Mouse (Mus musculus): ENCODE measurements at regions not wholly inside any gene's neighbourhood (a gene's known extent, or its start where the extent isn't known, plus 50 kb on each side); places are given as distances from the start of the nearest gene placed in this dataset.

DNA sequence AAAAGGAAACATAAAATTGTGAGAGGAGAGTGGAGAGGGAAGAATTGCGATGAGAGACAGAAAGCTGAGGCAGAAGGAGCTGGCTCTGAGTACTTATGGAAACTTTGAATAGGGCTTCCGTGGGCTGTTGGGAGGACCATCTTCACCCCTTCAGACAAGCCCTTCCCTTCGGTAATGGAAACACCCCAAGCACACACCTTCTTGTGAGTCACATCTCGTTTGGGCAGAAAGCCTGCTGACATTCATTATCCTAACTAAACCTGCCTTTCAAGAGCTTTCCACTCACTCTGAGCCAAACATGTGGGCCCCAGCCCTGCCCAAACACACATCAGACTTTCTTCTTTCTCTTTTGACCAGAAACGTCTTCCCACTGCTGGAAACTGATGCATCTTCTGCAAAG, 232.3 kb upstream of the Nfe2l3 start:
- no peaks in the 10 kb centered on the region for H3K36me3 ChIP-seq
- no peak for ATAC-seq
- no peak overlapping the region for H3K27ac ChIP-seq
- H3K27me3 ChIP-seq (replicated peaks) = peaks cover 46% of the 10 kb centered on the region
- H3K9ac ChIP-seq = no peak overlapping the region
- no peaks in the 10 kb centered on the region for H3K4me1 ChIP-seq
- H3K4me3 ChIP-seq = no peak overlapping the region
- WGBS (ENCODE audit: insufficient replicate concordance) = 53% methylated on average over 5 of the region's 5 CpGs
- H3K4me2 ChIP-seq = no peak overlapping the region
- H3K9me3 ChIP-seq (replicated peaks) = no peaks in the 10 kb centered on the region

- no peak overlapping the region for H3K9ac ChIP-seq
- WGBS (ENCODE audit: insufficient replicate concordance) = 80% methylated on average over 14 of the region's 14 CpGs
- peaks cover 46% of the 10 kb centered on the region for H3K27me3 ChIP-seq (replicated peaks)
- H3K4me1 ChIP-seq = no peaks in the 10 kb centered on the region
- H3K27ac ChIP-seq = no peak overlapping the region
- no peak for ATAC-seq
- no peaks in the 10 kb centered on the region for H3K9me3 ChIP-seq (replicated peaks)
- no peak overlapping the region for H3K4me2 ChIP-seq
- no peaks in the 10 kb centered on the region for H3K36me3 ChIP-seq
- no peak overlapping the region for H3K4me3 ChIP-seq
These were observed 231.6 kb upstream of the Nfe2l3 start for GRCm38 (mm10) chr6:51200837-51201236.

DNA sequence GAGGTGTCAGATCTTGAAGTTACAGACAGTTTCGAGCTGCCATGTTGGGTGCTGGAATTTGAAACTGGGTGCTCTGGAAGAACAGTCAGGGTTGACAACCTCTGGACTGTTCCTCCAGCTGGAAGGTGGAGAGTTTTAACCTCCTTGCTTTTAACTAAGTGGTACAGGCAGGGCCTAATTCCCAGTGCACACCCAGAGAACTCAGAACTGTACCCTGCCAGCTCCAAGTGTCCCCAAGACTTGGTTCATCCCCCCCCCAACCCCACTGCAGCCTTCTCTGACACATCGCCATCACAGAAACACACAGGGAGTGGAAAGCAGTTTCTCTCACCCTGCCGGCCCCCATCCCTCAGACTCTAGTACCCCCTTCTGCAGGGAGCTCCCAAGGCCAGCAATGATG, 228.2 kb upstream of the Nfe2l3 start:
- H3K9ac ChIP-seq = no peak overlapping the region
- no peak overlapping the region for H3K4me3 ChIP-seq
- no peaks in the 10 kb centered on the region for H3K36me3 ChIP-seq
- peaks cover 9% of the 10 kb centered on the region for H3K4me1 ChIP-seq
- no peak for ATAC-seq
- H3K9me3 ChIP-seq (replicated peaks) = no peaks in the 10 kb centered on the region
- no peak overlapping the region for H3K4me2 ChIP-seq
- no peak overlapping the region for H3K27ac ChIP-seq
- 55% methylated on average over 3 of the region's 3 CpGs for WGBS (ENCODE audit: insufficient replicate concordance)
- peaks cover 58% of the 10 kb centered on the region for H3K27me3 ChIP-seq (replicated peaks)

GRCm38 (mm10) chr6:51205411-51205810, 227.1 kb upstream of the Nfe2l3 start:
- Histone ChIP-seq H3K27ac (no peak overlapping the region), H3K27me3 (replicated peaks) (peaks cover 49% of the 10 kb centered on the region), H3K9ac (no peak overlapping the region), H3K4me2 (no peak overlapping the region), H3K4me3 (no peak overlapping the region), H3K9me3 (replicated peaks) (no peaks in the 10 kb centered on the region), H3K36me3 (no peaks in the 10 kb centered on the region), H3K4me1 (peaks cover 9% of the 10 kb centered on the region)
- ATAC-seq = no peak
- 78% methylated on average over 11 of the region's 11 CpGs for WGBS (ENCODE audit: insufficient replicate concordance)

DNA sequence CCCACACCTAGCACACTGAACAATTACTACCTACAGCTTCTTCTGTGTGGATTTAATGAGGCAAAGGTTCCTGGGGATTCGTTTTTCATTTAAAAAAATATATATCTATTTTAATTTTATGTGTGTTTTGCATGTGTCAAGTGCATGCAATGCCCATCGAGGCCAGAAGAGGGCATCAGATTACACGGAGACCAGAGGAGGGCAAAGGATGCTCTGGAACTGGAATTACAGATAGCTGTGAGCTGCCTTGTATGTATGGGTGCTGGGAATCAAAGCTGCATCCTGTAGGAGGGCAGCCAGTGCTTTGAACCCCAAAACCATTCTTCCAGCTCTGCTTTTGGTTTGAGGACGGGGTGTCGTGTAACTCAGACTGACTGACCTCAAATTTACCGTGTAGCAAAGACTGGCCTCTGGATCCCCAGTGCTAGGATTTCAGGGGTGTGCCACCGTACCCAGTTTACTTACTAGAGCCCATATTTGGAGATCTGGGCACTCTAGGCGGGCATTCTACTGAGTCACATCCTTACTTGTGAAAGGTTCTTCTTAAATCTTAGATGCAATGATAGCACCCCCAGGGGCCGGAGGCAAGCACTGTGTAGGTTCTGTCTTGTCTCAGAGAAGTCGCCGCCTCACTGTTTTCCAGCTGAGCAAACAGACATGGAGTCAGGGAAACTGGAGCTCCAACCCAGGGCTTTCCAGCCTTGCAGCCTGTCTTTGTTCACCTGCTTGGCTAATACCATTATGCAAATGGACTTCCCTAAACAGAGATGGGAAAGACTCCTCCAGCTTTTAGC, 225.6 kb upstream of the Nfe2l3 start:
- Histone ChIP-seq H3K36me3 (no peaks in the 10 kb centered on the region), H3K9me3 (replicated peaks) (no peaks in the 10 kb centered on the region), H3K9ac (no peak overlapping the region), H3K4me1 (peaks cover 9% of the 10 kb centered on the region), H3K4me2 (no peak overlapping the region), H3K27ac (no peak overlapping the region), H3K27me3 (replicated peaks) (peaks cover 43% of the 10 kb centered on the region), H3K4me3 (no peak overlapping the region)
- ATAC-seq = no peak
- 10% methylated on average over 11 of the region's 11 CpGs for WGBS (ENCODE audit: insufficient replicate concordance)

- ATAC-seq = no peak
- Histone ChIP-seq H3K4me2 (peak overlapping the region; percentile 44), H3K4me3 (peak overlapping the region; percentile 7; the same call in 1 of the 2 replicates)
These were observed 224.7 kb upstream of the Nfe2l3 start for GRCm38 (mm10) chr6:51207587-51208361.

DNA sequence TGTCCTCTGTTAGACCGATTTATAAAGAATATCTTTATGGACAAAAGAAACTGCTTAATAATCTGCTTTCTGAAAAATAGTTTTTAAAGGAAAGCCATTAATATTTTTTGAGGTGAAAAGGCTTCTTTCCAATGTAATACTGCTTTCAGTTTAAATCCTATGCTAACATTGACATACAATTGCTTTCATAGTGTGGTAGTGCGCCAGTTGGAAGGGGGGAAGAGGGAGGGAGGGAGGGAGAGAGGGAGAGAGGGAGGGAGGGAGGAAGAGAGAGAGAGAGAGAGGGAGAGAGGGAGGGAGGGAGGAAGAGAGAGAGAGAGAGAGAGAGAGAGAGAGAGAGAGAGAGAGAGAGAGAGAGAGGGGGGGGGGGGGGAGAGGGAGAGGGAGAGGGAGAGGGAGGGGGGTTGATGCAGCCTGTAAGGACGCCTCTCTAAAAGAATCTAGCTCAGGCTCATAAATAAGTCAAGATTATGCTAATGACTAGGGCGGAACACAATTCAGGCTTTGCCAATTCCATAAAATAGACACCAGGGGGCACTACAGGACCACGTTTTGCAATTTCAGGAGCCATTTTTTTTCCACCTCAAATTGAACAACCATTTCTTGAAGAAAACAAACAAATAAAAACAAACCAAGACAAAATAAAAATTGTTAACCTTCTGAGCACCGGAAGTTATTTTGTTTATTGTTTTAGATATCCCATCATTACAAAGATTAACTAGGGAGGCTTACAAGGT, 223.6 kb upstream of the Nfe2l3 start:
- Histone ChIP-seq H3K36me3 (no peaks in the 10 kb centered on the region), H3K27me3 (replicated peaks) (peaks cover 36% of the 10 kb centered on the region), H3K4me3 (no peak overlapping the region), H3K9me3 (replicated peaks) (no peaks in the 10 kb centered on the region), H3K27ac (no peak overlapping the region), H3K4me2 (no peak overlapping the region), H3K4me1 (peaks cover 9% of the 10 kb centered on the region), H3K9ac (no peak overlapping the region)
- WGBS (ENCODE audit: insufficient replicate concordance) = 3% methylated on average over 6 of the region's 6 CpGs
- ATAC-seq = no peak

More at GRCm38 (mm10) chr6:51207587-51208361, 224.7 kb upstream of the Nfe2l3 start:
- no peaks in the 10 kb centered on the region for H3K9me3 ChIP-seq (replicated peaks)
- peaks cover 9% of the 10 kb centered on the region for H3K4me1 ChIP-seq
- H3K36me3 ChIP-seq = no peaks in the 10 kb centered on the region
- H3K9ac ChIP-seq = no peak overlapping the region
- H3K27ac ChIP-seq = no peak overlapping the region
- peaks cover 36% of the 10 kb centered on the region for H3K27me3 ChIP-seq (replicated peaks)
- WGBS (ENCODE audit: insufficient replicate concordance) = 2% methylated on average over 21 of the region's 21 CpGs

DNA sequence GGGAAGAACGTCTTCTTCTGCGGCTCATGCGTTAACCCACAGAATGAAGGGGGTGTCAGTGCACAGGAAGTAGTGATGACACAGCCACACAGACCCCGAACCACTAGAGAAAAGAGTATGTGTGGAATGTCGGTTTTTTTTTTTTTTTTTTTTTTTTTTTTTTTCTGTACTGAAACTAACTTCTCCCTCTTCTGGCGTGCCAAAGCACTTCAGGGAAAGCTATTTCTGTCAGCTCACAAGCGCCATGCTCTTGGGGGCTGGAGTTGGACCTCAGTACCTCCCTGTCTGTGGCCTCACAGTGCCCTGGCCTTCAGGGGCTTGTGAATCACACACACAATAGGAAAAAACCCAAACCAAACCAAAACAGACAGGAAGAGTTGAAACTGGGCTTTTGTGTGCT, 221.1 kb upstream of the Nfe2l3 start:
- Histone ChIP-seq H3K27me3 (replicated peaks) (peaks cover 17% of the 10 kb centered on the region), H3K36me3 (no peaks in the 10 kb centered on the region), H3K9ac (no peak overlapping the region), H3K4me1 (peaks cover 9% of the 10 kb centered on the region), H3K4me2 (no peak overlapping the region), H3K9me3 (replicated peaks) (no peaks in the 10 kb centered on the region), H3K27ac (no peak overlapping the region), H3K4me3 (no peak overlapping the region)
- no peak for ATAC-seq
- WGBS (ENCODE audit: insufficient replicate concordance) = 20% methylated on average over 7 of the region's 7 CpGs

- Histone ChIP-seq H3K27ac (no peak overlapping the region), H3K9me3 (replicated peaks) (no peaks in the 10 kb centered on the region), H3K9ac (no peak overlapping the region), H3K27me3 (replicated peaks) (peaks cover 11% of the 10 kb centered on the region), H3K36me3 (no peaks in the 10 kb centered on the region), H3K4me3 (no peak overlapping the region), H3K4me1 (peaks cover 9% of the 10 kb centered on the region), H3K4me2 (no peak overlapping the region)
- 81% methylated on average over 8 of the region's 8 CpGs for WGBS (ENCODE audit: insufficient replicate concordance)
- no peak for ATAC-seq
These were observed 220.3 kb upstream of the Nfe2l3 start for GRCm38 (mm10) chr6:51212216-51212615.

- Histone ChIP-seq H3K4me3 (no peak overlapping the region), H3K4me2 (no peak overlapping the region), H3K27me3 (replicated peaks) (no peaks in the 10 kb centered on the region), H3K9ac (no peak overlapping the region), H3K36me3 (no peaks in the 10 kb centered on the region), H3K27ac (no peak overlapping the region), H3K9me3 (replicated peaks) (no peaks in the 10 kb centered on the region), H3K4me1 (no peaks in the 10 kb centered on the region)
- no peak for ATAC-seq
- WGBS (ENCODE audit: insufficient replicate concordance) = 63% methylated on average over 10 of the region's 10 CpGs
These were observed 217.1 kb upstream of the Nfe2l3 start for GRCm38 (mm10) chr6:51215371-51215770.

DNA sequence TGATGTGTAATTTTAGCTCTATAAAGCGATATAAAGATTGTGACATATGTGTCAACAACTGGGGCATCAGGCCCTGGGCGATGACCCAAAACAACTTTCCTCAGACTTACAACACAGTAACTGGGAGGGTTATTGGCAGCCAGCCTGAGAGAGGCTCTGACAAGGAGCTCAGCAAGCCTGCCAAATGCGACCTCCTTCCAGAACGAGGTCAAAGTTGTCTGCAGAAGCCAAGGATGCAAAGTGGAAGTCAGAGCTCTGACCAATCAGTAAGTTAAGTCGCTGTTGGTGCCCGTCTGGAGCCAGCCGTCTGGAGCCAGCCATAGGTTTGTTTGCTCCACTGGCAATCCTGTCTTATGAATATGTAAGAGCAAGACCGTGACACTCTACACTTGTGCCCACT, 216.0 kb upstream of the Nfe2l3 start:
- Histone ChIP-seq H3K4me3 (no peak overlapping the region), H3K27ac (no peak overlapping the region), H3K4me1 (no peaks in the 10 kb centered on the region), H3K9me3 (replicated peaks) (no peaks in the 10 kb centered on the region), H3K36me3 (no peaks in the 10 kb centered on the region), H3K27me3 (replicated peaks) (no peaks in the 10 kb centered on the region), H3K4me2 (no peak overlapping the region), H3K9ac (no peak overlapping the region)
- ATAC-seq = no peak
- 57% methylated on average over 8 of the region's 8 CpGs for WGBS (ENCODE audit: insufficient replicate concordance)

DNA sequence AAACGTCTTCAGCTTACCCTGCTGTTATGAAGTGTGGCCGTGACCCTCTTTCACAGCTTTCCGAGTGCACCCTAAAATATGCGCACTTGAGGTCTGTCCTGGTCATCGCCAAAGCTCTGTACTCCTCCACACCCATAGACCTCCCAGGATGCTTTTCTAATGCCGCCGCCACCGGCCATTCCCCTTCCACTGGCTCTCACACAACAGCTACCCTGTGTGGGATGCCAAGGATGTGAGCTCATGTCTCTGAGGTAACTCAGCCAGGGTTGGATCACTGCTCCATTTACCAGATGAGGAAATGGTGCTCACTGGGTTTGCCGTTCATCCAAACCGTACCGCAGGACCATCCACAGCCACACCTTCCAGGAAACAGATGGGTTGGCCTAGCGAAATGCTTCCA, 212.8 kb upstream of the Nfe2l3 start:
- ATAC-seq = no peak
- Histone ChIP-seq H3K4me2 (no peak overlapping the region), H3K4me3 (no peak overlapping the region), H3K27ac (no peak overlapping the region), H3K4me1 (no peaks in the 10 kb centered on the region), H3K27me3 (replicated peaks) (no peaks in the 10 kb centered on the region), H3K36me3 (no peaks in the 10 kb centered on the region), H3K9ac (no peak overlapping the region), H3K9me3 (replicated peaks) (no peaks in the 10 kb centered on the region)
- 86% methylated on average over 12 of the region's 12 CpGs for WGBS (ENCODE audit: insufficient replicate concordance)
